Mouse (Mus musculus) MEL (cell line): ENCODE data around the gene Zbp1.

Experiments
- CHD2 ChIP-seq: IDR thresholded peaks from 2 replicates; pipeline ENCODE4 v1.6.1; 2011; ENCODE audit warnings: low read length, improper control_type of control experiment
- CTCF ChIP-seq, 3 experiments: IDR thresholded peaks in 2 of 3; conservative IDR thresholded peaks in 1 of 3; 2 replicates each; pipeline ENCODE4 v1.5.1; 2011 to 2012; ENCODE audit warnings: low read length in 3 of 3, low read depth in 2 of 3, mild to moderate bottlenecking in 2 of 3, improper control_type of control experiment in 1 of 3, inconsistent platforms in 1 of 3, mixed read lengths in 1 of 3, moderate library complexity in 1 of 3; ENCODE audit not compliant: control insufficient read depth in 1 of 3, insufficient read depth in 1 of 3, poor library complexity in 1 of 3, severe bottlenecking in 1 of 3
- EP300 ChIP-seq, 2 experiments: IDR thresholded peaks; 2 replicates each; pipeline ENCODE4 v1.6.1; 2011; ENCODE audit warnings: improper control_type of control experiment in 2 of 2, low read length in 2 of 2, low read depth in 1 of 2, mild to moderate bottlenecking in 1 of 2
- MAFK ChIP-seq: IDR thresholded peaks from 2 replicates; pipeline ENCODE4 v1.6.1; 2011; ENCODE audit warnings: low read depth, mild to moderate bottlenecking, low read length, improper control_type of control experiment, borderline replicate concordance
- MEF2A ChIP-seq: IDR thresholded peaks from 2 replicates; pipeline ENCODE4 v1.6.1; 2014; ENCODE audit warnings: low read depth, mild to moderate bottlenecking, inconsistent platforms, low read length, improper control_type of control experiment; ENCODE audit not compliant: poor library complexity, insufficient replicate concordance, severe bottlenecking; ENCODE audit errors: extremely low read depth
- MYB ChIP-seq: IDR thresholded peaks from 2 replicates; pipeline ENCODE4 v1.6.1; 2011; ENCODE audit warnings: mild to moderate bottlenecking, low read depth, low read length, improper control_type of control experiment
- POLR2A ChIP-seq, 2 experiments: IDR thresholded peaks; 2 replicates each; pipeline ENCODE4 v1.6.1; 2011 to 2012; ENCODE audit warnings: low read length in 2 of 2, mild to moderate bottlenecking in 2 of 2, control low read depth in 1 of 2, improper control_type of control experiment in 1 of 2, low read depth in 1 of 2, moderate library complexity in 1 of 2; ENCODE audit not compliant: control insufficient read depth in 1 of 2, insufficient read depth in 1 of 2, poor library complexity in 1 of 2
- USF1 ChIP-seq: IDR thresholded peaks from 2 replicates; pipeline ENCODE4 v1.6.1; 2014; ENCODE audit warnings: low read depth, mild to moderate bottlenecking, inconsistent platforms, low read length, improper control_type of control experiment, moderate library complexity

DNA sequence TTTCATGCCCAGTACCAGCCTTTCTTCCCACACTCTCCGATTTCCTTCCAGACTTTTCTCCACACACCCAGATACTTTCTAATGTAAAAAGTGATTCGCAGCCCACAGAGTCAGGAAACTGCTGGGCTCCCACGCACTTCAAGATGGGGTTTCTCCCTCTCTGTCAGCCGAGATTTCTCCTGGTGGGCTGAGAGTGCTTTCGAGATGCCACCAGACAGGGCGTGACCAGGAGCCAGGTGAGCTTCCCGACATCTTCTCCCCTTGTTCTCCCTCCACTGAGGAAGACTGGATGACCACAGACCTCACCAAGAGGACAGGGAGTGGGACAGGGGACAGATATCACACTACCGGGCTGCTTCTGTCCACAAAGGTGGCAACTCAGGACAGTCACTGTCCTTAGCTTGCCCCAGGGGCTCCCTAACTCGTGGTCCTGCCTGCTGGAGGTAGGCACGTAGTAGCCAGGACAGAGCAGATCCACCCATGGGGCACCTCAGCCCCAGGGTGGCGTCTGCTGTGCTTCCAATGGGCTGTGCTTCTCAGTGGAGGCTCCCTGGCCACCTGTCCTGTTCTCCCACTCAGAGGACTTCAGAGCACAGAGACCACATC is 34.1 kb downstream of the Zbp1 start:
- TF ChIP-seq POLR2A (IDR thresholded peaks at IDR 0.05; ENCODE audit: control insufficient read depth in 1 of 2, insufficient read depth in 1 of 2, low read depth in 1 of 2, low read length in 2 of 2, poor library complexity in 1 of 2) (no peak), USF1 (no peak), MAFK (no peak), MEF2A (no peak), MYB (no peak), CTCF (IDR thresholded peaks at IDR 0.05 in 2 of 3, conservative IDR thresholded peaks at IDR 0.05 in 1 of 3; ENCODE audit: control insufficient read depth in 1 of 3, insufficient read depth in 1 of 3, low read depth in 2 of 3, low read length in 3 of 3, poor library complexity in 1 of 3, severe bottlenecking in 1 of 3) (no peak), CHD2 (no peak), EP300 (IDR thresholded peaks at IDR 0.05; ENCODE audit: low read depth in 1 of 2, low read length in 2 of 2) (no peak)
